Mouse (Mus musculus): ENCODE results near the gene Ptprm.

DNA sequence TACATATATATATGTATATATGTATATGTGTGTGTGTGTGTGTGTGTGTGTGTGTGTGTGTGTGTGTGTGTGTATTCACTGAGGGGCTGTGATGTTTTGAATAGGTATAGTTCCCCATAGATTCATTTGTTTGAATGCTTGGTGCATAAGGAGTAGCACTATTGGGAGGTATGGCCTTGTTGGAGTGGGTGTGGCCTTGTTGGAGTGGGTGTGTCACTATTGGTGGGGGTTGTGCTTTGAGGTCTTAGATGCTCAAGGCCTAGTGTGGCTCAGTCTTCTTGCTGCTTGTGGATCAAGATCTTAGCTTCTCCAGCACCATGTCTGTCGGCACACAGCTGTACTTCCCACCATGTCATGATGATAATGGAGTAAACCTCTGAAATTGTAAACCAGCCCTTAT is 138.9 kb downstream of the Ptprm start:
- TF ChIP-seq POLR2A (IDR thresholded peaks at IDR 0.05; ENCODE audit: insufficient read depth, low read depth, low read length) (no peak), CTCF (IDR thresholded peaks at IDR 0.05; ENCODE audit: insufficient read depth, low read depth, low read length) (no peak)
